Mouse (Mus musculus): ENCODE data around the gene Frmpd2. TPM values are rescaled to one million over a fixed set of nuclear protein-coding genes. Genes with fewer than 3 reads are reported as not detected.

Frmpd2 gene
- polyA plus RNA-seq, 1 experiment = not detected

GRCm38 (mm10) chr14:33503311-33503710, 31.8 kb downstream of the Frmpd2 start:
- no peaks in the 10 kb centered on the region for H3K27me3 ChIP-seq (ENCODE audit: control insufficient read depth, insufficient read depth, low read length)
- TF ChIP-seq POLR2A (IDR thresholded peaks at IDR 0.05; ENCODE audit: low read depth, low read length) = no peak
- TF ChIP-seq CTCF (IDR thresholded peaks at IDR 0.05; ENCODE audit: extremely low read depth, insufficient read length, insufficient replicate concordance, low read depth, low read length) = no peak
- no peaks in the 10 kb centered on the region for H3K36me3 ChIP-seq (ENCODE audit: control insufficient read depth, insufficient read depth, low read length)
- H3K4me3 ChIP-seq (ENCODE audit: low read depth, low read length) = no peak overlapping the region
- 83% methylated on average over 9 of the region's 9 CpGs for WGBS
- no peaks in the 10 kb centered on the region for H3K4me1 ChIP-seq (ENCODE audit: control insufficient read depth, insufficient read depth, insufficient read length, low read length)
- H3K27ac ChIP-seq (ENCODE audit: insufficient read depth, low read depth, low read length) = no peak overlapping the region

- Histone ChIP-seq H3K4me3 (ENCODE audit: low read depth, low read length) (no peak overlapping the region), H3K27me3 (ENCODE audit: control insufficient read depth, insufficient read depth, low read length) (no peaks in the 10 kb centered on the region), H3K36me3 (ENCODE audit: control insufficient read depth, insufficient read depth, low read length) (no peaks in the 10 kb centered on the region), H3K4me1 (ENCODE audit: control insufficient read depth, insufficient read depth, insufficient read length, low read length) (no peaks in the 10 kb centered on the region), H3K27ac (ENCODE audit: insufficient read depth, low read depth, low read length) (no peak overlapping the region)
- TF ChIP-seq POLR2A (IDR thresholded peaks at IDR 0.05; ENCODE audit: low read depth, low read length) = no peak
- no peak for TF ChIP-seq CTCF (IDR thresholded peaks at IDR 0.05; ENCODE audit: extremely low read depth, insufficient read length, insufficient replicate concordance, low read depth, low read length)
- 67% methylated on average over 4 of the region's 4 CpGs for WGBS
Observed at GRCm38 (mm10) chr14:33506696-33507095, 35.2 kb downstream of the Frmpd2 start.

- H3K27ac ChIP-seq (ENCODE audit: insufficient read depth, low read depth, low read length) = no peak overlapping the region
- no peaks in the 10 kb centered on the region for H3K4me1 ChIP-seq (ENCODE audit: control insufficient read depth, insufficient read depth, insufficient read length, low read length)
- no peak overlapping the region for H3K4me3 ChIP-seq (ENCODE audit: low read depth, low read length)
- TF ChIP-seq CTCF (IDR thresholded peaks at IDR 0.05; ENCODE audit: extremely low read depth, insufficient read length, insufficient replicate concordance, low read depth, low read length) = no peak
- no peak for TF ChIP-seq POLR2A (IDR thresholded peaks at IDR 0.05; ENCODE audit: low read depth, low read length)
- 88% methylated on average over 1 of the region's 1 CpGs for WGBS
- H3K36me3 ChIP-seq (ENCODE audit: control insufficient read depth, insufficient read depth, low read length) = no peaks in the 10 kb centered on the region
- H3K27me3 ChIP-seq (ENCODE audit: control insufficient read depth, insufficient read depth, low read length) = no peaks in the 10 kb centered on the region
Observed at GRCm38 (mm10) chr14:33508660-33509059, 37.2 kb downstream of the Frmpd2 start.

DNA sequence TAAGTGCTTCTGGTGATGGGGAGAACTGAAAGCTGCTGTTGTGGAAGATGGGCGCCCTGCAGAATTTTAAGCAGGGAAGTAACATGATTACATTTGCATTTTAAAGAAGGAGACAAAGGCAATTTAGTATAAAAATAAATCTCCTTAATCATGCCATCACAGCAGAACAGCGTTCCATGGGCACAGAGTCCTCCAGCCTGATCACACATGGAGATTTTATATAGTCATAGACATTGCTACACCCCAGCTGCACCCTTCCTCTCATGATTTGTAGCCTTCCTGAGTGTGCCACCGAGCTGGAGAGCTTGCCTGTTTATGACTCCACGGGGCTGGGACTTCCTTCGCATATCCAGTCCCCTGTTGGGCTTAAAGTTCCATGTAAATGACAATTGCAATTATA, 42.4 kb downstream of the Frmpd2 start:
- H3K4me1 ChIP-seq (ENCODE audit: control insufficient read depth, insufficient read depth, insufficient read length, low read length) = no peaks in the 10 kb centered on the region
- TF ChIP-seq POLR2A (IDR thresholded peaks at IDR 0.05; ENCODE audit: low read depth, low read length) (no peak), CTCF (IDR thresholded peaks at IDR 0.05; ENCODE audit: extremely low read depth, insufficient read length, insufficient replicate concordance, low read depth, low read length) (no peak)
- H3K27me3 ChIP-seq (ENCODE audit: control insufficient read depth, insufficient read depth, low read length) = no peaks in the 10 kb centered on the region
- no peaks in the 10 kb centered on the region for H3K36me3 ChIP-seq (ENCODE audit: control insufficient read depth, insufficient read depth, low read length)
- no peak overlapping the region for H3K4me3 ChIP-seq (ENCODE audit: low read depth, low read length)
- WGBS = 58% methylated on average over 5 of the region's 5 CpGs
- no peak overlapping the region for H3K27ac ChIP-seq (ENCODE audit: insufficient read depth, low read depth, low read length)

GRCm38 (mm10) chr14:33514756-33515285, 43.3 kb downstream of the Frmpd2 start:
- TF ChIP-seq CTCF (IDR thresholded peaks at IDR 0.05; ENCODE audit: extremely low read depth, insufficient read length, insufficient replicate concordance, low read depth, low read length) (no peak), POLR2A (IDR thresholded peaks at IDR 0.05; ENCODE audit: low read depth, low read length) (no peak)
- H3K36me3 ChIP-seq (ENCODE audit: control insufficient read depth, insufficient read depth, low read length) = no peaks in the 10 kb centered on the region
- WGBS = 65% methylated on average over 6 of the region's 6 CpGs

DNA sequence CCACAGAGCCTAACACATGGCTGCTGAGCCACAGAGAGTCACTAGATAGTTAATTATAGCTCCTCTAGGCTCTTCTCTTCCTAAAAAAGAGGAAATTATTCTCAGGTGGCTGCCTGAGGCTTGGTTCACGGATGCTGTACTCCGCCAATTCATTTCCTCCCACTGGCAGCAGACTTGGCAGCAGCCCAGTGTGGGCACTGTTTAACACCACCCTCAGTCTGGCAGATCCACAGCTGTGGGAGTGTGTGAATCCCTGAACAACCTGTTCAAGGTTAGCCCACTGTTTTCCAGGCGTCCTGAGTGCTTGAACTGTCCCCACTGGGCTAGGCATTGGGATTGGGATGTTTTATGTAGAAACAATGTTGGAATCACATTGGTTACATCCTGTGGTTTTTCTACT, 50.0 kb downstream of the Frmpd2 start:
- TF ChIP-seq CTCF (IDR thresholded peaks at IDR 0.05; ENCODE audit: extremely low read depth, insufficient read length, insufficient replicate concordance, low read depth, low read length) (no peak), POLR2A (IDR thresholded peaks at IDR 0.05; ENCODE audit: low read depth, low read length) (no peak)
- Histone ChIP-seq H3K4me3 (ENCODE audit: low read depth, low read length) (no peak overlapping the region), H3K36me3 (ENCODE audit: control insufficient read depth, insufficient read depth, low read length) (no peaks in the 10 kb centered on the region), H3K27me3 (ENCODE audit: control insufficient read depth, insufficient read depth, low read length) (no peaks in the 10 kb centered on the region), H3K27ac (ENCODE audit: insufficient read depth, low read depth, low read length) (no peak overlapping the region), H3K4me1 (ENCODE audit: control insufficient read depth, insufficient read depth, insufficient read length, low read length) (no peaks in the 10 kb centered on the region)
- 57% methylated on average over 3 of the region's 3 CpGs for WGBS

More at GRCm38 (mm10) chr14:33514756-33515285, 43.3 kb downstream of the Frmpd2 start:
- H3K27ac ChIP-seq (ENCODE audit: insufficient read depth, low read depth, low read length) = no peak overlapping the region
- no peak overlapping the region for H3K4me3 ChIP-seq (ENCODE audit: low read depth, low read length)
- no peaks in the 10 kb centered on the region for H3K4me1 ChIP-seq (ENCODE audit: control insufficient read depth, insufficient read depth, insufficient read length, low read length)
- no peaks in the 10 kb centered on the region for H3K27me3 ChIP-seq (ENCODE audit: control insufficient read depth, insufficient read depth, low read length)

- 63% methylated on average over 12 of the region's 12 CpGs for WGBS
- Histone ChIP-seq H3K4me3 (ENCODE audit: low read depth, low read length) (no peak overlapping the region), H3K36me3 (ENCODE audit: control insufficient read depth, insufficient read depth, low read length) (no peaks in the 10 kb centered on the region), H3K27ac (ENCODE audit: insufficient read depth, low read depth, low read length) (no peak overlapping the region), H3K4me1 (ENCODE audit: control insufficient read depth, insufficient read depth, insufficient read length, low read length) (no peaks in the 10 kb centered on the region), H3K27me3 (ENCODE audit: control insufficient read depth, insufficient read depth, low read length) (no peaks in the 10 kb centered on the region)
- no peak for TF ChIP-seq CTCF (IDR thresholded peaks at IDR 0.05; ENCODE audit: extremely low read depth, insufficient read length, insufficient replicate concordance, low read depth, low read length)
- no peak for TF ChIP-seq POLR2A (IDR thresholded peaks at IDR 0.05; ENCODE audit: low read depth, low read length)
Observed at GRCm38 (mm10) chr14:33525272-33525983, 53.9 kb downstream of the Frmpd2 start.
